Mouse (Mus musculus): ENCODE data around the gene Gm17949.

GRCm38 (mm10) chr17:56997029-56997667, 14.1 kb upstream of the Gm17949 start, which contains the start of gene Alkbh7:
- TF ChIP-seq ZNF384 (IDR thresholded peaks at IDR 0.05; ENCODE audit: low read depth, low read length) (no peak), CHD2 (IDR thresholded peaks at IDR 0.05; ENCODE audit: low read depth, low read length) (peak; percentile 83), MAFK (IDR thresholded peaks at IDR 0.05; ENCODE audit: insufficient read depth, low read depth, low read length) (no peak)
